Mouse (Mus musculus): ENCODE data around the gene Alox15. TPM values are rescaled to one million over a fixed set of nuclear protein-coding genes. Genes with fewer than 3 reads are reported as not detected.

Alox15 gene
- polyA plus RNA-seq, 1 experiment from 2014 or later = not detected

DNA sequence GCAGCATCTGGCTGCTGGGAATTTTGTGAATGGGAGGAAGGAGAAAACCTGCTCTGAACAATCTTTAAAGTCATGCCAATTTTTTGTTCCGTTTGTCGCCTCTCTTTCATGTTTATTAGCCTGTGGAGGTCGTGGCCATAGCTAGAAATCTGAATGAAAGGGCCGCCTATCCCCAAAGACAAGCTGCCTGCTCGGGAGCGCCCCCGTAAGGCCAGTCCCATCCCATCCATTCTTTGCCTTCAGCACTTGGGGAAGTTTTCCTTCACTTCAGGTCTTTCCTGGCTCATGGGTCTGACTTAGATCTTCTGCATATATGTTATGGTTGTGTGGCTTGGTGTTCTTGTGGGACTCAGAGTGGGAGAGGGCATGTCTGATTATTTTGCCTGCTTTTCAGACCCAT, 12.3 kb downstream of the Alox15 start:
- no peak overlapping the region for H3K4me3 ChIP-seq (ENCODE audit: control insufficient read depth in 1 of 2, insufficient read depth in 1 of 2, low read depth in 1 of 2, low read length in 2 of 2)
- no peak for ATAC-seq (ENCODE audit: insufficient number of reproducible peaks, insufficient read depth, low FRiP score, low read depth)
- no peaks in the 10 kb centered on the region for H3K4me1 ChIP-seq (ENCODE audit: control insufficient read depth in 2 of 2, insufficient read depth in 2 of 2, low read length in 2 of 2)
- no peak overlapping the region for H3K9ac ChIP-seq (ENCODE audit: low read length)
- H3K27me3 ChIP-seq (ENCODE audit: control insufficient read depth, insufficient read depth, low read length) = 0 out of 2 replicates have a peak, but pooled peaks cover 2% of the 10 kb centered on the region
- no peak overlapping the region for H3K27ac ChIP-seq (replicated peaks in 1 of 2; ENCODE audit: control insufficient read depth in 1 of 2, insufficient read depth in 1 of 2, low read depth in 2 of 2, low read length in 2 of 2)
- H3K9me3 ChIP-seq (ENCODE audit: control insufficient read depth, low read length) = no peaks in the 10 kb centered on the region
- no peak overlapping the region for H3K4me2 ChIP-seq (ENCODE audit: low read length)
- no peaks in the 10 kb centered on the region for H3K36me3 ChIP-seq (ENCODE audit: control insufficient read depth, insufficient read depth, low read length)
- 28% methylated on average over 7 of the region's 7 CpGs for WGBS

DNA sequence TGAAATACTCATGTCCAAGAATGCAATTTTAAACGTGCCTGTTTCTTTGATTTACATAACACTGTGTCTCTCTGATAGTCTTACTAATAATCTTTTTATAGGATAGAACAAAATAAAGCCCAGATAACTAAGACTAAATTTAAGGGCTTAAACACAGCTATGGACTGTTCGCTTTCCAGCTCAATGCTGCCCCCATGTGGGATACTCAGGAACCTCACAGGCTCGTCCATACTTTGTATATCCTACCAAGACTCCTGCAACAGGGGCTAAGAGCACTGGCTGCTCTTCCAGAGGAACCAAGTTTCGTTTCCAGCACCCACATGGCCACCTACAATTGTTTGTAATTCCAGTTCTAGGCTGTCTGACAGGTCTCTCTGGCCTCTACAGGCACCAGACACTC, 17.4 kb downstream of the Alox15 start:
- no peak for ATAC-seq (ENCODE audit: insufficient number of reproducible peaks, insufficient read depth, low FRiP score, low read depth)
- Histone ChIP-seq H3K4me1 (ENCODE audit: control insufficient read depth in 2 of 2, insufficient read depth in 2 of 2, low read length in 2 of 2) (no peaks in the 10 kb centered on the region), H3K4me3 (ENCODE audit: control insufficient read depth in 1 of 2, insufficient read depth in 1 of 2, low read depth in 1 of 2, low read length in 2 of 2) (no peak overlapping the region), H3K9me3 (ENCODE audit: control insufficient read depth, low read length) (no peaks in the 10 kb centered on the region), H3K9ac (ENCODE audit: low read length) (no peak overlapping the region), H3K36me3 (ENCODE audit: control insufficient read depth, insufficient read depth, low read length) (no peaks in the 10 kb centered on the region), H3K27ac (replicated peaks in 1 of 2; ENCODE audit: control insufficient read depth in 1 of 2, insufficient read depth in 1 of 2, low read depth in 2 of 2, low read length in 2 of 2) (no peak overlapping the region), H3K4me2 (ENCODE audit: low read length) (no peak overlapping the region), H3K27me3 (ENCODE audit: control insufficient read depth, insufficient read depth, low read length) (peaks cover 2% of the 10 kb centered on the region; the same call in 1 of the 2 replicates)
- 29% methylated on average over 4 of the region's 4 CpGs for WGBS

- ATAC-seq (ENCODE audit: insufficient number of reproducible peaks, insufficient read depth, low FRiP score, low read depth) = no peak
- H3K27ac ChIP-seq (replicated peaks in 1 of 2; ENCODE audit: control insufficient read depth in 1 of 2, insufficient read depth in 1 of 2, low read depth in 2 of 2, low read length in 2 of 2) = no peak overlapping the region
- H3K4me2 ChIP-seq (ENCODE audit: low read length) = no peak overlapping the region
- no peaks in the 10 kb centered on the region; a peak in 1 of 4 replicates for H3K4me1 ChIP-seq (ENCODE audit: control insufficient read depth in 2 of 2, insufficient read depth in 2 of 2, low read length in 2 of 2)
- H3K9me3 ChIP-seq (ENCODE audit: control insufficient read depth, low read length) = no peaks in the 10 kb centered on the region
- 84% methylated on average over 8 of the region's 8 CpGs for WGBS
- no peak overlapping the region for H3K4me3 ChIP-seq (ENCODE audit: control insufficient read depth in 1 of 2, insufficient read depth in 1 of 2, low read depth in 1 of 2, low read length in 2 of 2)
- H3K9ac ChIP-seq (ENCODE audit: low read length) = no peak overlapping the region
- peaks cover 38% of the 10 kb centered on the region for H3K27me3 ChIP-seq (ENCODE audit: control insufficient read depth, insufficient read depth, low read length)
- H3K36me3 ChIP-seq (ENCODE audit: control insufficient read depth, insufficient read depth, low read length) = no peaks in the 10 kb centered on the region
Measured at GRCm38 (mm10) chr11:70324726-70325125, 27.1 kb downstream of the Alox15 start.

GRCm38 (mm10) chr11:70322528-70322927, 29.3 kb downstream of the Alox15 start, which contains the start of gene Alox12e:
Gene Alox12e, minus strand, starts transcription at chr11:70322628.
- Histone ChIP-seq H3K36me3 (ENCODE audit: control insufficient read depth, insufficient read depth, low read length) (no peaks in the 10 kb centered on the region), H3K27me3 (ENCODE audit: control insufficient read depth, insufficient read depth, low read length) (peaks cover 54% of the 10 kb centered on the region), H3K9ac (ENCODE audit: low read length) (no peak within 1 kb of the TSS), H3K9me3 (ENCODE audit: control insufficient read depth, low read length) (no peaks in the 10 kb centered on the region), H3K4me3 (ENCODE audit: control insufficient read depth in 1 of 2, insufficient read depth in 1 of 2, low read depth in 1 of 2, low read length in 2 of 2) (peak within 1 kb of the TSS; percentile 8 to 12; a peak in 2 of 4 replicates), H3K4me2 (ENCODE audit: low read length) (peak within 1 kb of the TSS; percentile 13), H3K27ac (replicated peaks in 1 of 2; ENCODE audit: control insufficient read depth in 1 of 2, insufficient read depth in 1 of 2, low read depth in 2 of 2, low read length in 2 of 2) (no peak within 1 kb of the TSS), H3K4me1 (ENCODE audit: control insufficient read depth in 2 of 2, insufficient read depth in 2 of 2, low read length in 2 of 2) (no peaks in the 10 kb centered on the region; a peak in 1 of 4 replicates)
- WGBS = 21% methylated on average over 7 of the region's 7 CpGs
- no peak for ATAC-seq (ENCODE audit: insufficient number of reproducible peaks, insufficient read depth, low FRiP score, low read depth)

- H3K36me3 ChIP-seq (ENCODE audit: control insufficient read depth, insufficient read depth, low read length) = no peaks in the 10 kb centered on the region
- peaks cover 56% of the 10 kb centered on the region for H3K27me3 ChIP-seq (ENCODE audit: control insufficient read depth, insufficient read depth, low read length)
- H3K4me1 ChIP-seq (ENCODE audit: control insufficient read depth in 2 of 2, insufficient read depth in 2 of 2, low read length in 2 of 2) = no peaks in the 10 kb centered on the region; a peak in 1 of 4 replicates
- H3K4me2 ChIP-seq (ENCODE audit: low read length) = peak overlapping the region; percentile 13
- no peak overlapping the region for H3K9ac ChIP-seq (ENCODE audit: low read length)
- ATAC-seq (ENCODE audit: insufficient number of reproducible peaks, insufficient read depth, low FRiP score, low read depth) = no peak
- no peaks in the 10 kb centered on the region for H3K9me3 ChIP-seq (ENCODE audit: control insufficient read depth, low read length)
- H3K4me3 ChIP-seq (ENCODE audit: control insufficient read depth in 1 of 2, insufficient read depth in 1 of 2, low read depth in 1 of 2, low read length in 2 of 2) = peak overlapping the region in 1 of 2 experiments; percentile 12; a peak in 1 of 4 replicates
- no peak overlapping the region for H3K27ac ChIP-seq (replicated peaks in 1 of 2; ENCODE audit: control insufficient read depth in 1 of 2, insufficient read depth in 1 of 2, low read depth in 2 of 2, low read length in 2 of 2)
- 4% methylated on average over 15 of the region's 15 CpGs for WGBS
Measured at GRCm38 (mm10) chr11:70321664-70322063, 30.2 kb downstream of the Alox15 start.

DNA sequence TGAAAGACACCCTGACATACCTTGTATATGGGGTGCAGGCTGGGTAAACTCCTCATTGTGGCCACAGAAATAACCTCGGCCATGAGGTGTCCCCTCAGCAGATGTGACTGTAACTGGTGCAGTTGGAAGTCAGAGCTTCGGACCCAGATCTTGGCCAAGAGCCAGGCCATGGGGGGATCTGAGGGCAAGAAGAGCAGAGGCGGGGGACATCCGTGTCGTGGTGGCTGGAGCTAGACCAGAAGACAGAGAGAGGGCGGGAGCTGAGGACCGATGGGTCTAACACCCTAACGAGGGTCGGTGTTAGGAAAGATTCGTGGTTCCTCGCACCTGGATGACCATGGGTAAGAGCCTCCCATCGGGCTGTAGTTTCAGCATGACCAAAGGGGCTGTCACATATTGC, 32.2 kb downstream of the Alox15 start:
- no peak for ATAC-seq (ENCODE audit: insufficient number of reproducible peaks, insufficient read depth, low FRiP score, low read depth)
- Histone ChIP-seq H3K4me1 (ENCODE audit: control insufficient read depth in 2 of 2, insufficient read depth in 2 of 2, low read length in 2 of 2) (no peaks in the 10 kb centered on the region; a peak in 1 of 4 replicates), H3K9me3 (ENCODE audit: control insufficient read depth, low read length) (no peaks in the 10 kb centered on the region), H3K9ac (ENCODE audit: low read length) (no peak overlapping the region), H3K4me2 (ENCODE audit: low read length) (no peak overlapping the region), H3K27ac (replicated peaks in 1 of 2; ENCODE audit: control insufficient read depth in 1 of 2, insufficient read depth in 1 of 2, low read depth in 2 of 2, low read length in 2 of 2) (no peak overlapping the region), H3K36me3 (ENCODE audit: control insufficient read depth, insufficient read depth, low read length) (no peaks in the 10 kb centered on the region), H3K27me3 (ENCODE audit: control insufficient read depth, insufficient read depth, low read length) (peaks cover 65% of the 10 kb centered on the region), H3K4me3 (ENCODE audit: control insufficient read depth in 1 of 2, insufficient read depth in 1 of 2, low read depth in 1 of 2, low read length in 2 of 2) (no peak overlapping the region)
- WGBS = 68% methylated on average over 12 of the region's 12 CpGs

- peaks cover 18% of the 10 kb centered on the region for H3K27me3 ChIP-seq (ENCODE audit: control insufficient read depth, insufficient read depth, low read length)
- no peak overlapping the region for H3K27ac ChIP-seq (replicated peaks in 1 of 2; ENCODE audit: control insufficient read depth in 1 of 2, insufficient read depth in 1 of 2, low read depth in 2 of 2, low read length in 2 of 2)
- WGBS = 34% methylated on average over 7 of the region's 7 CpGs
- H3K4me1 ChIP-seq (ENCODE audit: control insufficient read depth in 2 of 2, insufficient read depth in 2 of 2, low read length in 2 of 2) = no peaks in the 10 kb centered on the region
- H3K36me3 ChIP-seq (ENCODE audit: control insufficient read depth, insufficient read depth, low read length) = no peaks in the 10 kb centered on the region
- no peak overlapping the region for H3K4me2 ChIP-seq (ENCODE audit: low read length)
- ATAC-seq (ENCODE audit: insufficient number of reproducible peaks, insufficient read depth, low FRiP score, low read depth) = no peak
- no peak overlapping the region for H3K9ac ChIP-seq (ENCODE audit: low read length)
- H3K4me3 ChIP-seq (ENCODE audit: control insufficient read depth in 1 of 2, insufficient read depth in 1 of 2, low read depth in 1 of 2, low read length in 2 of 2) = no peak overlapping the region
- H3K9me3 ChIP-seq (ENCODE audit: control insufficient read depth, low read length) = no peaks in the 10 kb centered on the region
Measured at GRCm38 (mm10) chr11:70313833-70314232, 38.0 kb downstream of the Alox15 start.

DNA sequence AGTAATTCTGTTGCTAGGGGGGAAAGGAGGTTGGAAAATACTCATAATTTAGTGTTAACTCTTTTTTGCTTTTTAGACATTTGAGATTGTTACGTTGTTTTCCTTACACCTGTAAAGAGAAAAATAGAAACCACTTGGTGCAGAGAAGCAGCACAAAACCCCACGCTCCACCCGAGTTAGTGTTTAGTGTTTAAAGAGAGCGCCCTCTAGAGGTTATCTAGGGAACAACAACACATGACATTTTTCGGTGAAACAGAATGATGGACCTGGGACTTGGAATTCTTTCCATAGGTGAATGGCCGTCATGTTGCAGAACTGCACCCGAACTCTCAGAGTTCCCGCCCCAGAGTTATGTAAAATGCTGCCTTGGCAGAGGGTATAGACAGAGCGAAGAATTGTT, 42.5 kb downstream of the Alox15 start:
- H3K4me2 ChIP-seq (ENCODE audit: low read length) = no peak overlapping the region
- 21% methylated on average over 9 of the region's 9 CpGs for WGBS
- H3K9me3 ChIP-seq (ENCODE audit: control insufficient read depth, low read length) = no peaks in the 10 kb centered on the region
- H3K36me3 ChIP-seq (ENCODE audit: control insufficient read depth, insufficient read depth, low read length) = no peaks in the 10 kb centered on the region
- H3K27ac ChIP-seq (replicated peaks in 1 of 2; ENCODE audit: control insufficient read depth in 1 of 2, insufficient read depth in 1 of 2, low read depth in 2 of 2, low read length in 2 of 2) = no peak overlapping the region
- H3K9ac ChIP-seq (ENCODE audit: low read length) = no peak overlapping the region
- no peak for ATAC-seq (ENCODE audit: insufficient number of reproducible peaks, insufficient read depth, low FRiP score, low read depth)
- H3K27me3 ChIP-seq (ENCODE audit: control insufficient read depth, insufficient read depth, low read length) = no peaks in the 10 kb centered on the region
- no peak overlapping the region for H3K4me3 ChIP-seq (ENCODE audit: control insufficient read depth in 1 of 2, insufficient read depth in 1 of 2, low read depth in 1 of 2, low read length in 2 of 2)
- no peaks in the 10 kb centered on the region for H3K4me1 ChIP-seq (ENCODE audit: control insufficient read depth in 2 of 2, insufficient read depth in 2 of 2, low read length in 2 of 2)

Data from heart, embryonic 14.5 days (tissue).